Mouse (Mus musculus): Measurements from ENCODE around the gene Fam186a. TPM values are rescaled to one million over a fixed set of nuclear protein-coding genes. Genes with fewer than 3 reads are reported as not detected.
"Not testable (repeated sequence)": the region's sequence is repeated elsewhere in the genome, so short reads cannot be mapped to it uniquely, and the experiment has no call there.

The Fam186a gene
- polyA plus RNA-seq, 1 experiment from 2014 or later = not detected

- DNase-seq (ENCODE audit: low spot score) = no peak
- Histone ChIP-seq H3K4me1 (replicated peaks) (peaks cover 13% of the 10 kb centered on the region), H3K4me3 (no peak overlapping the region), H3K27me3 (ENCODE audit: insufficient read depth, poor library complexity, severe bottlenecking) (no peaks in the 10 kb centered on the region), H3K27ac (no peak overlapping the region), H3K36me3 (no peaks in the 10 kb centered on the region), H3K9me3 (no peaks in the 10 kb centered on the region)
- WGBS = 91% methylated on average over 1 of the region's 1 CpGs
Observed at GRCm38 (mm10) chr15:99970606-99971005, 3.7 kb upstream of the Fam186a start.

- 88% methylated on average over 6 of the region's 6 CpGs for WGBS
- peaks cover 12% of the 10 kb centered on the region for H3K4me1 ChIP-seq (replicated peaks)
- not testable (repeated sequence) for DNase-seq (ENCODE audit: low spot score); H3K27ac ChIP-seq; H3K9me3 ChIP-seq; H3K36me3 ChIP-seq; H3K4me3 ChIP-seq; H3K27me3 ChIP-seq (ENCODE audit: insufficient read depth, poor library complexity, severe bottlenecking)
Observed at GRCm38 (mm10) chr15:99969765-99970164, 2.9 kb upstream of the Fam186a start, which contains the start of gene Larp4. Gene Larp4, plus strand, starts transcription at chr15:99970065.

- Histone ChIP-seq H3K27ac (no peak overlapping the region), H3K36me3 (no peaks in the 10 kb centered on the region), H3K9me3 (no peaks in the 10 kb centered on the region), H3K4me3 (no peak overlapping the region), H3K27me3 (ENCODE audit: insufficient read depth, poor library complexity, severe bottlenecking) (no peaks in the 10 kb centered on the region), H3K4me1 (replicated peaks) (no peaks in the 10 kb centered on the region)
- no peak for DNase-seq (ENCODE audit: low spot score)
- WGBS = 90% methylated on average over 8 of the region's 8 CpGs
Observed at GRCm38 (mm10) chr15:99965103-99965775, 1.6 kb downstream of the Fam186a start.

- H3K27me3 ChIP-seq (ENCODE audit: insufficient read depth, poor library complexity, severe bottlenecking) = no peaks in the 10 kb centered on the region
- no peaks in the 10 kb centered on the region for H3K4me1 ChIP-seq (replicated peaks)
- H3K27ac ChIP-seq = no peak overlapping the region
- no peak for DNase-seq (ENCODE audit: low spot score)
- no peak overlapping the region for H3K4me3 ChIP-seq
- 83% methylated on average over 4 of the region's 4 CpGs for WGBS
- H3K9me3 ChIP-seq = no peaks in the 10 kb centered on the region
- H3K36me3 ChIP-seq = no peaks in the 10 kb centered on the region
Observed at GRCm38 (mm10) chr15:99955324-99955723, 11.5 kb downstream of the Fam186a start.

GRCm38 (mm10) chr15:99940970-99941630 is 25.8 kb downstream of the Fam186a start:
- no peak for DNase-seq (ENCODE audit: low spot score)
- H3K9me3 ChIP-seq = peaks cover 10% of the 10 kb centered on the region

GRCm38 (mm10) chr15:99940426-99940825 is 26.4 kb downstream of the Fam186a start:
- Histone ChIP-seq H3K4me3 (no peak overlapping the region), H3K4me1 (replicated peaks) (peaks cover 4% of the 10 kb centered on the region), H3K36me3 (peaks cover 7% of the 10 kb centered on the region; the same call in 1 of the 2 replicates), H3K9me3 (peaks cover 10% of the 10 kb centered on the region), H3K27me3 (ENCODE audit: insufficient read depth, poor library complexity, severe bottlenecking) (no peaks in the 10 kb centered on the region), H3K27ac (no peak overlapping the region)
- DNase-seq (ENCODE audit: low spot score) = no peak
- 45% methylated on average over 2 of the region's 2 CpGs for WGBS

More at GRCm38 (mm10) chr15:99940970-99941630, 25.8 kb downstream of the Fam186a start:
- H3K27me3 ChIP-seq (ENCODE audit: insufficient read depth, poor library complexity, severe bottlenecking) = no peaks in the 10 kb centered on the region
- H3K4me1 ChIP-seq (replicated peaks) = peaks cover 4% of the 10 kb centered on the region
- WGBS = 75% methylated on average over 4 of the region's 4 CpGs
- peaks cover 7% of the 10 kb centered on the region; the same call in 1 of the 2 replicates for H3K36me3 ChIP-seq
- no peak overlapping the region for H3K27ac ChIP-seq
- no peak overlapping the region for H3K4me3 ChIP-seq

- no peak for DNase-seq (ENCODE audit: low spot score)
- H3K4me1 ChIP-seq (replicated peaks) = peaks cover 4% of the 10 kb centered on the region
- no peaks in the 10 kb centered on the region for H3K9me3 ChIP-seq
- no peaks in the 10 kb centered on the region for H3K36me3 ChIP-seq
- H3K27ac ChIP-seq = no peak overlapping the region
- H3K4me3 ChIP-seq = no peak overlapping the region
- WGBS = 82% methylated on average over 8 of the region's 8 CpGs
- H3K27me3 ChIP-seq (ENCODE audit: insufficient read depth, poor library complexity, severe bottlenecking) = no peaks in the 10 kb centered on the region
Observed at GRCm38 (mm10) chr15:99937841-99938240, 29.0 kb downstream of the Fam186a start.

- H3K27me3 ChIP-seq (ENCODE audit: insufficient read depth, poor library complexity, severe bottlenecking) = no peaks in the 10 kb centered on the region
- peaks cover 4% of the 10 kb centered on the region; the same call in 1 of the 2 replicates for H3K4me1 ChIP-seq (replicated peaks)
- H3K36me3 ChIP-seq = no peaks in the 10 kb centered on the region
- DNase-seq (ENCODE audit: low spot score) = no peak
- no peaks in the 10 kb centered on the region for H3K9me3 ChIP-seq
- no peak overlapping the region for H3K4me3 ChIP-seq
- 93% methylated on average over 3 of the region's 3 CpGs for WGBS
- H3K27ac ChIP-seq = no peak overlapping the region
Observed at GRCm38 (mm10) chr15:99936659-99937058, 30.2 kb downstream of the Fam186a start.

- no peak for DNase-seq (ENCODE audit: low spot score)
- Histone ChIP-seq H3K27ac (no peak overlapping the region), H3K4me3 (no peak overlapping the region), H3K4me1 (replicated peaks) (no peaks in the 10 kb centered on the region), H3K9me3 (no peaks in the 10 kb centered on the region), H3K27me3 (ENCODE audit: insufficient read depth, poor library complexity, severe bottlenecking) (no peaks in the 10 kb centered on the region), H3K36me3 (no peaks in the 10 kb centered on the region)
- WGBS = 53% methylated on average over 1 of the region's 1 CpGs
Observed at GRCm38 (mm10) chr15:99934501-99934900, 32.4 kb downstream of the Fam186a start.

GRCm38 (mm10) chr15:99931231-99931630 is 35.6 kb downstream of the Fam186a start:
- Histone ChIP-seq H3K9me3 (no peaks in the 10 kb centered on the region), H3K27me3 (ENCODE audit: insufficient read depth, poor library complexity, severe bottlenecking) (no peaks in the 10 kb centered on the region), H3K4me1 (replicated peaks) (no peaks in the 10 kb centered on the region), H3K27ac (no peak overlapping the region), H3K36me3 (no peaks in the 10 kb centered on the region), H3K4me3 (no peak overlapping the region)
- 84% methylated on average over 8 of the region's 8 CpGs for WGBS
- no peak for DNase-seq (ENCODE audit: low spot score)

- peaks cover 5% of the 10 kb centered on the region for H3K4me1 ChIP-seq (replicated peaks)
- no peak for DNase-seq (ENCODE audit: low spot score)
- no peak overlapping the region for H3K4me3 ChIP-seq
- H3K27ac ChIP-seq = peak overlapping the region; percentile 53; the same call in 1 of the 2 replicates
- no peaks in the 10 kb centered on the region for H3K27me3 ChIP-seq (ENCODE audit: insufficient read depth, poor library complexity, severe bottlenecking)
- no peaks in the 10 kb centered on the region for H3K36me3 ChIP-seq
- WGBS = 87% methylated on average over 15 of the region's 15 CpGs
- no peaks in the 10 kb centered on the region for H3K9me3 ChIP-seq
Observed at GRCm38 (mm10) chr15:99919601-99920158, 47.2 kb downstream of the Fam186a start.

GRCm38 (mm10) chr15:99917264-99917663 is 49.6 kb downstream of the Fam186a start:
- Histone ChIP-seq H3K27me3 (ENCODE audit: insufficient read depth, poor library complexity, severe bottlenecking) (no peaks in the 10 kb centered on the region), H3K27ac (no peak overlapping the region), H3K4me3 (no peak overlapping the region), H3K4me1 (replicated peaks) (peaks cover 5% of the 10 kb centered on the region), H3K36me3 (no peaks in the 10 kb centered on the region), H3K9me3 (no peaks in the 10 kb centered on the region)
- no peak for DNase-seq (ENCODE audit: low spot score)
- 87% methylated on average over 3 of the region's 3 CpGs for WGBS

GRCm38 (mm10) chr15:99914613-99915012 is 52.2 kb downstream of the Fam186a start:
- no peak for DNase-seq (ENCODE audit: low spot score)
- Histone ChIP-seq H3K4me3 (no peak overlapping the region), H3K4me1 (replicated peaks) (no peaks in the 10 kb centered on the region), H3K27me3 (ENCODE audit: insufficient read depth, poor library complexity, severe bottlenecking) (no peaks in the 10 kb centered on the region), H3K9me3 (no peaks in the 10 kb centered on the region), H3K36me3 (no peaks in the 10 kb centered on the region), H3K27ac (no peak overlapping the region)
- WGBS = 81% methylated on average over 5 of the region's 5 CpGs

All from hindbrain, embryonic 10.5 days (tissue).